Mouse (Mus musculus): Measurements from ENCODE around the gene Dock2.

Gene Dock2

GRCm38 (mm10) chr11:34181214-34182117 is 602.2 kb downstream of the Dock2 start:
- DNase-seq = peak; percentile 6

GRCm38 (mm10) chr11:34178752-34179151 is 604.9 kb downstream of the Dock2 start:
- DNase-seq = no peak
